Mouse (Mus musculus) testis, postnatal 10 days (tissue): ENCODE results near the gene Urm1.

ENCODE experiments used
- DNase-seq: peaks from one replicate; pipeline ENCODE4 v3.0.0; 2021; ENCODE audit warnings: low spot score

Urm1 gene

DNA sequence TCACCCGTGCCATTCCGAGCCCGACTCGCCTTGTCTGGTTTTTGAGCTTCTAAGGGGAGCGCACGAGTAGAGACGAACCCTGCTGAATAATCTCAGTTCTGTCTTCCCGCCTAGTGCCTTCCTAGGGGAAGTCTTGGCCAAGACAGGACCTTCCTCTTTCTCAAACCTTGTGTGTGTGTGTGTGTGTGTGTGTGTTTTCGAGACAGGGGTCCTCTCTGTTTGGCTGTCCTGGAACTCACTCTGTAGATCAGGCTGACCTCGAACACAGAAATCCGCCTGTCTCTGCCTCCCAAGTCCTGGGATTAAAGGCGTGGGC, 7.8 kb downstream of the Urm1 start:
- no peak for DNase-seq

DNA sequence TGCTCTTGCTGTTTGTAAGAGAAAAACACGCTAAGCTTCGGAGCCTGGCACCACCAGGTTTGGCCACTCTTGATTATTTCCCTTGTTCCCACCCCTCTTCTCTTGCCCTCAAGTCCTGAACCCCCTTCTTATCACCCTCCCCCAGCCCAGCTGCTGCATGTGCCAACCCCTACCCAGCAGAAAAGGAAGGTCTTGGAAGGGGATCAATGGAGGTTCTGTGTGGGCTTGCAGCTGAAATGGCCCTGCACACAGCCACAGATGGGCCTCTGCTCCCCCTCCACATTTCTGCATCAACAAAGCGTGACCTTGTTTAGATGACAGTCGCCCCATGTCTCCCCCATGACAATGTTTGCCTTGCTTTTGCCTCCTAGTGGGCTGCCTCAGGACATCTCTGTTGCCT, 11.2 kb downstream of the Urm1 start:
- no peak for DNase-seq

DNA sequence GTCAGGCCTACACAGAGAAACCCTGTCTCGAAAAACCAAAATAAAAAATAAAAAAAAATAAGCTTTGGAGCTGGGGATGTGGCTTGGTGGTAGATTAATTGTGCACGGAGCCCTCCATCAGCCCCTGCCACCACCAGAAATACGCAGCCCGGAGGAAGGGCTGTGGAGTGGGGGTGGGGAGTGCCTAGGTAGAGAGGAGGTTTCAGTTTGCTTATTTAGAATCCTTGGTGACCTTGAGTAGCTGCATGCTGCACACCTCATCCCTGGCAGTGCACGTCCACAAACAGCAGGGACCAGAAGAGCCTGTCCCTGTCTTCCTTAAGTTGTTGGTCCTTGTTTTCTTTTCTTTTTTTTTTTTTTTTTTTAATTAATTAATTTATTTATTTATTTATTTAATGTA, 13.9 kb downstream of the Urm1 start:
- DNase-seq: no peak

DNA sequence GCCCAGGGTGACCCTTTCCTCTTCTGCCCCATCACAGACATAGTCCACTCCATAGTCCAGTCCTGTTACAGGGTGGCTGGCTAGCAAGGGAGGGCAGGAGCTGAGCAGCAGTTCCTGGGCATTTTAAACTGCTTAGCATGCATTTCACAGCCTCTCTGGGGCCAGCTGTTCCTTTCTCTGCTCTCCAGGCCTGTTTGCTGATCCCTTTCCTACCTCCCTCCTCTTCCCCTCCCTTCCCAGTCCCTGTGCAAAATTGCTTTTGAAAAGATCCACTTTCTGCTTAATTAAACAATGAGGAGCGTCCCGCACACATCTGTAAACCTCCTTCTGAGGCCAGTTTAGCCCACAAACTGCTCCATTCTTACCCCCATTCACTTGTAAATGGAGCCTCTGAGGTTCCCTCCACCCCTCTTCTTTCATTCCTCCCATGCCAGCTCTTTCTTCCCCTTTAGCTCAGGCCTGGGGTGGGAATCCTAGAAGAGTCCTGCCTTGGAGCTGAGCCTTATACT, 15.6 kb downstream of the Urm1 start:
- DNase-seq: no peak

DNA sequence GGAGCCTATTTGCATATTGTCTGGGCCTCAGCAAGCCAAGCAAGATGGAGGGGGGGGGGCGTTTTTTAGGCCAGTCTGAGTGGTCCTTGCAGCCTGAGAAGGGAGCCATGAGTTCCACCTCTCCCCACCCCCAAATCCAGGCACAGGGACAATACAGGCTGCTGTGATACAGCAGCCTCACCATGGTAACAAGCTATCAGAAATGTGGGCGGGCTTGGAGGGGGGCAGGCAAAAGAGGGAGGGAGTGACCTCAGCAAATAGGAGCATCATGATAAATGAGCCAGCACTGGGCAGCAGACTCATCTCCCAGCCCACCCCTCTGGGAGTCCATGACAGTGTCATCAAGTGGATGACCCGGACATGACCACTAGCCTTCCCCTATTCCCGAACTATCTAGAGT, 19.6 kb downstream of the Urm1 start:
- no peak for DNase-seq

DNA sequence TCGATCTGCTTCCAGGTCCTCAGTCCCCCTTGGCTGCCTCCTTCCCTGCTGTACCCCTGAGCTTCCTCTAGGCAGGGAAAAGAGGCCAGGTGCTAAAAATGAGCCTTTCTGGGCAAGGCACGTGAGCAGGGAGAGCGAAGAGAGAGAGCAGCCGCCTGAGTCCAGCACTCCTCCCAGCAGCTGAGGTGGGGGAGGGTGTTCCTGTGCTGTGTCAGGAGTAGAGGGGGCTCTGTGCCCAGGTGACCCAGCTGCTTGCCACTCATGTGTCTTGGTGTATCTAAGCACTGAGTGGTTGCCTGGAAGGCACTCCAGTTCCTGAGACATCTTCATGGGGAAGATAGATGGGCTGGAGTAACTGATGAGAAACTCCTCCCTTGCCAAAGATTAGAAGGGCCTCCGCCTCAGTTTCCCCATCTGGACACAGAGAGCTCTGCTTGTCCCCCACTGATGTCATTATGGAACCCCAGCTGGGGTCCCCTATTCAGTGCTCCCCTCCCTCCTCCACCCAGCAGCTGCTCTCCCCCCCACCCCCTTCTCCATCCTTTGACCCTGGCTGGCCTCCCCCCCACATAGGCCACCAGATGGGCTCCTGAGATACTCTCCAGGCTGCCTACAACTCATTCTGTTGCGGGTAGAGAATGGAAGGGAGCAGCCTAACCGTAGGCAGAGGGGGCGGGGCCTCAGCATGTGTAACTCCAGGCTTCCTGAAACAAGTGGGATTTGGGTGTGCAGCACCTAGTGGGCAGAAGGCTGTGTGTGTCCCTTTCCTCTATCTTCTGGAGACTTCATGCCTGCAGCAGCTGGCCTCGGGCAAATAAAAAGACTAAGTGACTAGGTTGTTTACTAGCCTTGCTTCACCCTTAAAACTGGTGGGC, 23.6 kb downstream of the Urm1 start:
- no peak for DNase-seq

DNA sequence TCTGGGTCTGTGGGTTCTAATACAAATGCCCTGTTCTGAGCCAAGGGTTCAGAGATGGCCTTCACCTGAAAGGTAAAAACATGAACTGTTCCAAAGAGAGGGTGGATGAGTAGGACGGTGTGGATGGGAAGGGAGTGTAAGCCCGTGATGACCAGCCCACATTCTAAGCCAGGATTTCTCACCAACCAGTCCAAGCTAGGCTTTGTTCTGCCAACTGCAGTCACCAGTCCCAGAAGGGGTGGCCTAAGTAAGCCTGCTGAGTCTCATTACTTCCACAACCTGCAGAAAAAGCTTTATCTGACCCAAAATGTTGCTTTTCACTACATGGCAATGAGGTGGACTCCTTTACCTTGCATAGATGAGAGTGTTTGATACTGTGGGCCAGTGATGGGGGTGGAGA, 24.2 kb downstream of the Urm1 start:
- no peak for DNase-seq

DNA sequence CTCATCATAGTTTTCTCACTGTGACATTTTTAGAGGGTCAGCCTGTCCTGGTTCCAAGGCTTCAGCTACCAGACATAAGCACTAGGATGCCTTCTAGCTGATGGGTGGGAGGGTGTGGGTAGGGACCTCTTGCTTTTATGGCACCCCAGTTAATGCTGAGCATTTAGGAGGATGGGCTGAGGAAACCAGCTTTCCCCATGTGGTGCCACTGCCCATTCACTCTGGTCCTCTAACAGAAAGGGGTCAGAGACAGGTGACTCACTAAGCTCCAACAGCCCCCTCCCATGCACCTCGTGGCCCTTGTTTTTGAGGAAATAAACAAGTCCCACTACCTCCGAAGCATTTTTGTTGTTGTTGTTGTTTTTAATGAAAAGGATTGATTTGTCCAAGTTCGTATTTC, 24.8 kb downstream of the Urm1 start:
- no peak for DNase-seq

DNA sequence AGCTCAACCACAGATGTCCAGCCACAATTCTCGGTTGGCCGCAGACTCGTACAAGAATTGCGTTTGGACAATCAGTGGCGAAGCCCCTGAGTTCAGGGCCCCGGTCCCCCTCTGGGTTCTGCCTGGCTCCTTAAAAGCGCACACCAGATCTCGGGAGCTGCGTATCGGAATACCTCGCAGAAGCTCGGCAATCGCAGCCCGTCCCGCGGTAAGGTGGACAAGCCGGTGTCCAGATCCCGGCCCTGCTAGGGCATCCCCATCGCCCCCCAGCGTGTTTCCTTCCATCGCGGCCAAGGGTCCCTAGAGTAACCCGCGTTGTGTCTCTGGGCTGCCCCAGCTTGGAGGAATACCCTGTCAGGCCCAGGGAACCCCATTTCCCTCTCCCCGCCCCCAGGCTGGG, 25.8 kb downstream of the Urm1 start:
- no peak for DNase-seq

DNA sequence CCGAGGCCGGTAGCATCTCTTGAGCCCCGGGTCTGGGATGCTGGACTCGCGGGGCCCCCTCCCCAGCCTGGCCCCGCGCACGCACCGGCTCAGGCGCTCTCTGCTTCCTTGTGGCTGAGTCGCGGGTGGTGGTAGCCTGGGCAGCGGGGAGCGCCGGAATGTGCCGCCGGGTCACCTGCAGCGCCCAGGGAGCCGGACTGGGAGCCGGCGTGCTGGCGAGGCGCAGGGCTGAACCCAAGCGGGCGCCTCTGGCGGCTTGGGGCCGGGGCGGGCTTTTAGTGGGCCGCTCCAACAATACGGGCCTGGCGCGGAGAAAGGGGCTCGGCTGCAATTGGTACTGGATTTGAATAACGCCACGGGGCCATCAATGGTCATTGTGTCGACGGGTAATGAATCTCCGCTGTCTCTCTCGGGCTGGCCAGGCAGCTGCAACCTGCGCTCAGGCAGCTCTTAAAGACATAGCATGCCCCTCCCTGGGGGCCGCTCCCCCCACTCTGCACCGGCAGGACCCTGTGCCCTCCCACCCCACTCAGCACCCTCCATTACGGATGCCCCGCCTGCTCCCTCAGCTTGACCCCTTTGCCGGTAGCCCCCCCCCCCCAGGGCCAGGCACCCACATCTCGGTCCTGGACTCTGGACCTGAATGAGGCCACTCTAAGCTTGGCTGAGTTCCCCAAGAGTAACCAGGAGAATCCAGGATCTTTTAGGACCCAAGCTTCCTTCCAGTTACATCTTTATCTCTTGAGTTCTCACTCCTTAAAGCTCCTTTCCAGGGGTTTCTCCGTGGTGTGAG, 26.4 kb downstream of the Urm1 start:
- no peak for DNase-seq

DNA sequence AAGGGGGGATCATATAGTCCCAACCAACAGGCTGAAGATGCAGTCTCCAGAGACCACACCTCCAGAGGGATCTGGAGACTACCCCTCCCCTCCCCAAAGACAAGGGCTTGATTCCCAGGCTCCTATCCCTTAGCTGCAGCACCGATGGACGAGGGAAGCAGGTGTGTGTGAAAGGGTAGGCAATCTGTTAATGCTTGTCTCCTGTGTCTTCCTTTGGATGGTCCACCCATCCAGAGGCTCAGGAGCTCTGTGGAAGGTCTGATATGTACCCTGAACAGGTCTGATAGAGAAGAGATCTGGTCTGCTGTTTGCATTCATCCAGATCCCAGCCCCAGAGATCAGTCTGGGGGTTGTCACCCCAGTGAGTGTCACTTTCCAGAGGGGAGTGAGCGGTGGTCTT, 27.0 kb downstream of the Urm1 start:
- DNase-seq: no peak

DNA sequence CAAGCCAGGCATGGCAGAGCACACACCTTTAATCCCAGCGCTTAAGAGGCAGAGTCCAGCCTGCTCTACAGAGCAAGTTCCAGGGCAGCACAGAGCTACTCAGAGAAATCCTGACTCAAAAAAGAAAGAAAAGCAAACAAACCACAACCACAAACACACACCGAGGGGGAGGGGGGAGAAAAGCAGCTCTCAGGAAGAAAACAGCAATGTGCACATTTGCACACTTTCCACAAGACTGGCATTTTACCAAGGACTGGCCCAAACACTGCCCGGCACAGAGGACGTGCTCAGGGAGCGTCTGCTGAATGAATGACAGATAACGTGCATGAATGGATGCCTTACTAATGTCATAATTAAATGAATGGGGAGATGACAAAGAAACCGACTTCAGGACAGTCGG, 29.2 kb downstream of the Urm1 start:
- DNase-seq: no peak

DNA sequence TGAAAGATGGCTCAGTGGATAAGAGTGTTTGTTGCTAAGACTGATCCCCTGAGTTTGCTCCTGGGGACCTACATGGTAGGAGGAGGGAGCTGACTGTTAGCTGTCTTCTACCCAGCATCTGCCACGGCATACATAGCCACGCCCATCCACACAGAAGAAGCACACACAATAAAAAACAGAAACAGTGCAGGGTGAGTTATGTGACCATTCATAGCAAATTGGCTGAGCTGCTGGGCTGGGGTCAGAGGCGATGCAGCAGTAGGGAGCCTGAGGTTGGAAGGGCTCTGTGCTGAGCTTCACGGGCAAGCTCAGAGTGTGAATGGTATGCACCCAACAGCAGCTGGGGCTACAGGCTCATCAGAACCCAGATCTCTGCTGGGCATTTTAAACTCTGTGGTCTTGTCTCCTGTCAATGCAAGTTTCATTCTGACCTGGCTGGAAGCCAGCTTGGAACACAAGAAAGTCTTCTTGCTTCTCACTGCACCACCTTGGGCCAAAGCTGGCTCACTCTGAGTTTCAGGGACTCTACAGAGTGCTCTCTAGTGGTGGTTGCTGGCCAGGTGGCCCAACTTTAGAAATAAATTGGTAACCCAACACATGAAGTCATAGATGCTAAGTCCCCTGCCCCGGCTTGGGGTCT, 30.1 kb downstream of the Urm1 start:
- no peak for DNase-seq

DNA sequence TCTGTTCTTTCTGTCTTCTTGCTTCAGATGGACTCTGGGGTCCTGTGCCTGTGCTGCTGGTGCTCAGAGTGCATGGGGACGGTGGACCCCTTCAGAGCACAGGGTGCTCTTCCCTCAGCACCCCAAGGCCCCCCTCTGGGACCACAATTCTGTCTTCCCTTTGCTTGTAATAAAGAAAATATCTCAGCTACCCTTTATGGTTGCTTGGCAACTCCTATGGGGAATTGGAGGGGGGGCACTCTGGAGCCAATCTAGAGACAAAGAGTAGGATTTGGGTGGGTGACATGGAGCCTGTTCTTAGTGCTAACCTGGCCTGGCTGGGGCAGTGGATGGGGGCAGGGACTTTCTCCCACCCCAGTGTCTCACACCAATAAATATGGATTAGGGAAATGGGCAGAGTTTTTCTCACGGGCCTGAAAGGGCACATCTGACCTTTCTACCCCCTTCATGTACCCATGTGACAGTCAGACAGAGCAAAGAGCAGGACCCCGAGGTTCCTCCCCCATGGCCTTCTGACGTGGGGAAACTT, 33.1 kb downstream of the Urm1 start:
- DNase-seq: no peak

DNA sequence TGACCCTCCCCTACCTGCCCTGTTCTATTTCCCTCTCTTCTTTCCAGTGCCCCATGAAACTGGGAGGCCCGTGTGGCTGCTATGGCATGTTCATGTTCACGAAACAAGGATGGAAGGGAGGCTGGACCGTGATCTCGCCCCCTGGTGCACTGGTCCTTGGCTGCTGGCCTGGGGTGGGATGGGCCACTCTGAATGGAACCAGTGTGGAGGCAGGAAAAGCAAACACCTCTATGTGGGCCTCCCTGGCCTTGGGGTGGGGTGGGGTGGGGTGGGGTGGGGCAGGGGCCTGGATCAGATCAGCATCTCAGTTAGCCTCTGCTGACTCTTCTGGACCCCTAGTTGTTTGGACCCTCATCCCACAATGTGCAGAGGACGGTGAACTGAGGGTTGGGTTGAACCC, 33.9 kb downstream of the Urm1 start:
- DNase-seq: no peak

DNA sequence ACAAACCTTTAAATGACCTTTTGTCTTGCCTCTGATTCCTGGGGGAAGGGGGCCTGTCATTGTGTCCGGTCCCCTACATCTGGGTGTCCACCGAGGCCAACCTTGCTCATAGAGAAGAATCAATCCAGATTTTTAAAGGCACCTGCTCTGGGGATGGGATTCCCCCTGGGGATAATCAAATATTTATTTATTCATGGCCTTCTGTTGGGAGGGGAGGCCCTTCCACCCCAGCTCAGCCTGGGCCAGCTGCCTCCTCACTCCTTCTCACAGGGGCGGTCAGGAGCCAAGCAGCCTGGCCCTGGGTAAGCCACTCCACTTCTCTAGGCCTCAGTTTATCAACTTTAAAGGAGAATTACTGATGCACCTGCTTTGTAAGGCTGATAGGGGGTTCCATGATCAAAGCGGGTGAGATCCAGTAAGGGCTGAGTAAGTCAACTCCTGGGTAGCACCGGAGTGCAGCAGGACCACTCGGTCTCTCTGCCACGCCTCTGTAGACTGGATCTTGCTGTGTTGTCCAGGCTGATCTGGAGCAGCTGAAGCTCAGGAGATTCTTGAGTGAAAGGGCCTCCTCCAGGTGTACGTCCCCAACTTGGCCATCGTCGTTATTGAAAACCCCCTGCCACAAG, 35.8 kb downstream of the Urm1 start:
- DNase-seq: no peak

DNA sequence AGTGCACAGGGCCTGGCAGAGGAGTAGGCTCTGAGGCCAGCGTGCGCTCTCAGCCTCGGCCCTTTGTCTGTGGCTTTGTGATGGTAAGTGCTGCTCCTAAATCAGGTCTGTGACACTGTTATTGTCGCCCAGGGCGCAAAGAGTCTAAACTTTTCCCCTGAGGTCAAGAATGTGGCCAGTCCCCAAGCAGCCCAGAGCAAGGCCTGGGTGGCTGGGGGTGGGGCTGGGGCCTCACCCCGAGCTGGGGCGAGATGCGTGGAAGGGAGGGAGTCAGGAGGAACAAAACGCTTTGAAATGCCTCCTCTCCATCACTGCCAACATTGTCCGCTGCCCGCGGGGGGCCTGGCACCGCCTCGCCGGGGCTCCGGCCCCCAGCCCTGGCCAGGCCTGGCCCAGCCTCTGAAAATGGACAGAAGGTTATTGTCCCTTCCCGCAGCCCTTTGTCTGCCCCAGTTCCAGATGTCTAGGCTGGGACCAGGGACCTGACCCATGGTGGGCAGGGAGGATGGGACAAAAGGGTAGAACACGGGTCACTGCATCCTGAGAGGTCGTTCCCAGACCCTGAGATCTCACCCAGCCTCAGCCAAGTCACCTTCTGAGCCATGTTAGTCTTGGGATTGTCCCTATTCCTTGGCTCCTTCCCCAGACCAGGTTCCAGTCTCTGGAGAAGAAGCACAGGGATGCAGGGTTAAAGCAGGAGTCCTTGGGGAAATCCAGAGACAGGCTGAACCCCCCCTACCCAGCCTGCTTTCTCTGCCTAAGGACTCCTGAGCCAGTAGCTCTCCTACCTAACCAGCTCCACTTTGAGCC, 36.8 kb downstream of the Urm1 start:
- no peak for DNase-seq

DNA sequence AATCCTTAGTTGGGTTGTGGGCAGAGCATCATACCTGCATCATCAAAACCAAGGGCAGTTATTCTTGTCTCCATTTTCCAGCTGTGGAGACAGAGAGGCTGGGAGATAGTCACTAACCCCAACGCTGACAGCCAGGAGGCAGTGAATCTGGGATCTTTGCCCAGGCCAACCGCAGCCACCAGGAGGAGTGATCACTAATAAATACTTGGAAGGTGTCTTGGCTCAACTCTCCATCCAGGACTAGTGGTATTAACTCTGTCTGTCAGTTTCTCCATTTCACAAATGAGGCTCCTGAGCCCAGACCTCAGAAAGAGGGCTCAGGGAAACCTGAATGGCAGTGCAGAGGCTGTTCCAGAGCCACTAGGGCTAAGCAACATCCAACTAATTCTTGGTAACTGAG, 37.5 kb downstream of the Urm1 start:
- DNase-seq: no peak

DNA sequence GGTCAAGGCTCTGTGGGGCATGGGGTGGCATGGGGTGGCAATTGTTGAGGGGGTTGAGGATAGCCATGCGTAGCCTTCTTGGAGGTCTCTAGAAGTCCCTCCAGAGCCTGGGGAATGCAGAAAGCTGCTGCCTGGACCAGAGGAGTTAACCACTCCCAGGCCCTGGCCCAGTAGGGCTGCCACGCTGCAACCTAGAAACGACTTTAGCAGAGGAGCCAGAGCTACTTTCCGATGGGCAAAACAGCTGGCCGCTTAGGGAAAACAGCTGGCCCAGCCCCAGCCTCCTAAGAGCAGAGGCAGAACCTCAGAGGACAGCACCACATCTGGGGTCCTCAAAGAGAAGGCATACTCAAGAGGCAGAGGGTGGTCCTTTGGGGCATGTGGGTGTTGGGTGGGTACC, 38.1 kb downstream of the Urm1 start:
- DNase-seq: no peak

DNA sequence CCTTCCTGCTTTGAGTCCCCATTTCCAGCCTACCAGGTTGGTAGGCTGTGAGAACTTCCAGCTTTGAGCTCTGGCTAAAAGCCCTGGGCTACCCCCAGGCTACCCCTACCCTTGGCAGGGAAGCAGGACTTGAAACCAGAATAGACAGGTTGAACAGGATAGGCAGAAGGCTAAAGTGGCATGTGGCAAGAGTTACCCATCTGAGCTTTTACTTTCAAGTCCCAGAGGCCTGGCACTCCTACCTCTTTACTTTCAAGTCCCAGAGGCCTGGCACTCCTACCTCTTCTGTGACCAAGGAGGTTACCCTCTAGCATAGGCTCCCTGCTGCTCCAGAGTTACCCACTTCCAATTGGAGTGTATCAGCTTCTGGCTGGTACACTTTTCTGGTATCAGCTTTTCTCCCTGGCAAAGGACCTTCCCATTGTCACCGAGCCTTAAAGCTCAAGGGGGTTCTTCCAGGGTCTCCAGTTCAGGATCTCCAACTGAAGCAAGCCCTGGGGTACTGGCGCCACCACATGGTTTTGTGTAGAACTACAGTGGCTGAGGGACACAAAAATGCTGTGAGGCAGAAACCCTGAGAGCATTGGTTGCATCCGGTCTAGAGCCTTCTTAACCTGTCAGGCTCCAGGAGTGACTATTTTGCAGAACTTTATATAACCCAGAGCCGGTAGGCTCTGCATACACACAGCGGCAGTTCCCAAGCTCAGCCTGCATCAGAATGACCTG, 39.0 kb downstream of the Urm1 start:
- no peak for DNase-seq

DNA sequence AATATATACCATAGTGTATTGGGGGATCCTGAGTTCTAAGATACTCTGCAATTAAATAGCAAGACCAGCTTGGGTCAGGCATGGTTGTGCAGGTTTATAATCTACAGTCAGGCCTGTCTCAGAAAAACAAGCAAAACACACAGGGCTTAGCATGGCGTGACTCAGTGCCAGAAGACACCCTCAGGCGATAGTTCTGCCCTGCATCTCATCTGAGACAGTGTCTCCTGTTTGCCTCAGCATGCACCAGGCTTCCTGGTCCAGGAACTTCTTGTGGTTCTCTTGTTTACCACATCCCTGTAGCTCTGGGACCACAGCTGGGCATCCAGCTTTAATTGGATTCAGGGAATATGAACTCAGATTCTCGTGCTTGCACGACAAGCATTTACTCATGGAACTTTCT, 45.2 kb downstream of the Urm1 start:
- no peak for DNase-seq
